Mouse (Mus musculus) small intestine, adult 2 months (tissue): ENCODE results near the gene Frs3.

Source experiments
- CTCF ChIP-seq: fragments of 200-500 bp; IDR thresholded peaks from 2 replicates; pipeline ENCODE4 v1.5.1; 2012; ENCODE audit warnings: low read depth, mild to moderate bottlenecking, control low read depth, inconsistent platforms, low read length, moderate library complexity, mixed read lengths; ENCODE audit not compliant: insufficient replicate concordance, insufficient read length; ENCODE audit errors: extremely low read depth
- POLR2A ChIP-seq: fragments of 200-500 bp; IDR thresholded peaks from 2 replicates; pipeline ENCODE4 v1.6.1; 2012; ENCODE audit warnings: low read depth, mild to moderate bottlenecking, control low read depth, inconsistent platforms, low read length, moderate library complexity

GRCm38 (mm10) chr17:47738879-47739798 lies 50.3 kb downstream of the Frs3 start:
- TF ChIP-seq CTCF: no peak
- TF ChIP-seq POLR2A: no peak
